Mouse (Mus musculus) cortical plate, adult 2 months (tissue): ENCODE measurements around the gene Dennd4a. TPM values are rescaled to one million over a fixed set of nuclear protein-coding genes. Genes with fewer than 3 reads are reported as not detected.

Experiments
- H3K27ac ChIP-seq: fragments of 200-500 bp; 2 replicates; pipeline ENCODE4 v1.5.1; 2012; ENCODE audit warnings: low read length, control low read depth, inconsistent platforms; ENCODE audit not compliant: insufficient read depth
- H3K4me1 ChIP-seq: fragments of 200-500 bp; 2 replicates; pipeline ENCODE4 v1.6.1; 2011; ENCODE audit warnings: low read length; ENCODE audit not compliant: control insufficient read depth, insufficient read depth
- H3K4me3 ChIP-seq: fragments of 200-500 bp; 2 replicates; pipeline ENCODE4 v1.5.1; 2011; ENCODE audit warnings: mild to moderate bottlenecking, low read length, control low read depth; ENCODE audit not compliant: insufficient read depth
- CTCF ChIP-seq: fragments of 200-500 bp; IDR thresholded peaks from 2 replicates; pipeline ENCODE4 v1.5.1; 2011; ENCODE audit warnings: mild to moderate bottlenecking, control low read depth, low read length; ENCODE audit not compliant: insufficient read depth; ENCODE audit errors: extremely low read depth
- POLR2A ChIP-seq: fragments of 200-500 bp; IDR thresholded peaks from 2 replicates; pipeline ENCODE4 v1.6.1; 2011; ENCODE audit warnings: mild to moderate bottlenecking, low read length, control low read depth; ENCODE audit not compliant: insufficient read depth; ENCODE audit errors: extremely low read depth
- polyA plus RNA-seq: library from polyadenylated mRNA; depleted of rRNA; stranded (reverse); fragments of >200 nt; gene quantifications from 2 replicates; pipeline ENCODE4 v1.2.3, GENCODE M21; 2012

Dennd4a gene
- polyA plus RNA-seq, 1 experiment = 41.8 TPM

- Histone ChIP-seq H3K4me3 (no peak overlapping the region), H3K27ac (no peak overlapping the region), H3K4me1 (peaks cover under 1% of the 10 kb centered on the region)
- TF ChIP-seq CTCF (no peak), POLR2A (no peak)
Observed at GRCm38 (mm10) chr9:64931751-64932610, 120.8 kb downstream of the Dennd4a start.

- TF ChIP-seq CTCF = no peak
- no peaks in the 10 kb centered on the region for H3K4me1 ChIP-seq
- H3K27ac ChIP-seq = no peak overlapping the region
Observed at GRCm38 (mm10) chr9:64934015-64934754, 123.0 kb downstream of the Dennd4a start.

GRCm38 (mm10) chr9:64936508-64936907 lies 125.4 kb downstream of the Dennd4a start:
- no peaks in the 10 kb centered on the region for H3K4me1 ChIP-seq
- TF ChIP-seq CTCF (peak; percentile 73), POLR2A (no peak)
- no peak overlapping the region for H3K27ac ChIP-seq
- no peak overlapping the region for H3K4me3 ChIP-seq

More at GRCm38 (mm10) chr9:64934015-64934754, 123.0 kb downstream of the Dennd4a start:
- no peak overlapping the region for H3K4me3 ChIP-seq

GRCm38 (mm10) chr9:64937491-64937890 lies 126.4 kb downstream of the Dennd4a start:
- TF ChIP-seq CTCF (no peak), POLR2A (no peak)
- Histone ChIP-seq H3K4me3 (no peak overlapping the region), H3K27ac (no peak overlapping the region), H3K4me1 (no peaks in the 10 kb centered on the region)

- Histone ChIP-seq H3K4me1 (no peaks in the 10 kb centered on the region), H3K4me3 (no peak overlapping the region), H3K27ac (no peak overlapping the region)
- no peak for TF ChIP-seq CTCF
- TF ChIP-seq POLR2A = no peak
Observed at GRCm38 (mm10) chr9:64938535-64938934, 127.4 kb downstream of the Dennd4a start.

GRCm38 (mm10) chr9:64939281-64939680 lies 128.1 kb downstream of the Dennd4a start:
- no peak for TF ChIP-seq POLR2A
- Histone ChIP-seq H3K4me3 (no peak overlapping the region), H3K27ac (no peak overlapping the region), H3K4me1 (no peaks in the 10 kb centered on the region)

- no peak for TF ChIP-seq POLR2A
- no peak for TF ChIP-seq CTCF
- H3K27ac ChIP-seq = no peak overlapping the region
- no peaks in the 10 kb centered on the region for H3K4me1 ChIP-seq
- H3K4me3 ChIP-seq = no peak overlapping the region
Observed at GRCm38 (mm10) chr9:64939790-64940189, 128.7 kb downstream of the Dennd4a start.

- TF ChIP-seq POLR2A (no peak), CTCF (no peak)
- no peak overlapping the region for H3K4me3 ChIP-seq
- H3K27ac ChIP-seq = no peak overlapping the region
- H3K4me1 ChIP-seq = no peaks in the 10 kb centered on the region
Observed at GRCm38 (mm10) chr9:64940731-64941346, 129.7 kb downstream of the Dennd4a start.

GRCm38 (mm10) chr9:64941650-64942049 lies 130.5 kb downstream of the Dennd4a start:
- Histone ChIP-seq H3K4me3 (no peak overlapping the region), H3K27ac (no peak overlapping the region), H3K4me1 (no peaks in the 10 kb centered on the region)
- TF ChIP-seq POLR2A (no peak), CTCF (no peak)

- TF ChIP-seq POLR2A = no peak
- no peak for TF ChIP-seq CTCF
- H3K27ac ChIP-seq = no peak overlapping the region
- no peaks in the 10 kb centered on the region for H3K4me1 ChIP-seq
- no peak overlapping the region for H3K4me3 ChIP-seq
Observed at GRCm38 (mm10) chr9:64943997-64944396, 132.9 kb downstream of the Dennd4a start.
